Mouse (Mus musculus) lung, adult 2 months (tissue): ENCODE data around the gene Cotl1.

Experiments
- CTCF ChIP-seq: fragments of 200-500 bp; IDR thresholded peaks from 2 replicates; pipeline ENCODE4 v1.5.1; 2011; ENCODE audit warnings: mild to moderate bottlenecking, low read length, control low read depth; ENCODE audit not compliant: insufficient read depth
- POLR2A ChIP-seq: fragments of 200-500 bp; IDR thresholded peaks from 2 replicates; pipeline ENCODE4 v1.6.1; 2011; ENCODE audit warnings: low read depth, mild to moderate bottlenecking, control low read depth, low read length, borderline replicate concordance; ENCODE audit errors: extremely low read depth

DNA sequence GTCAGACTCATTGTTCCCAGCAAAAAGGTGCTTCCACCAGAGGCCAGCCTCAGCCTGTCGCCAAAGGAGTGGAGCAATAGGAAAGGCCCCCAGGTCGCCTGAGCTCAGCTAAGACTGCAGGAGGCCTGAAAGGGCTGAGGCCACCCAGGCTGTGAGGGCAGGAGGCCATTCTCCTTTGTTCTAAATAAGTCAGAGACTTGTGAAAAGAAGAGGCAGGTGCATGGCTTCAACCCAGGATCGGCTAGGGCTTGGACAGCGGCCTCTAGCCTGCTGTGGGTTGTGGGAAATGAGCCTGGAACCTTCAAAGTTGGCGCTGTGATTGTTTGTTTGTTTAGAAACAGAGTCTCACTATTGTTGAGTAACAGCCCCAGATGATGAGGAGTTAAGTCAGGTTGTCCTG lies 13.7 kb upstream of the Cotl1 start:
- no peak for TF ChIP-seq CTCF
- TF ChIP-seq POLR2A = no peak
